Mouse (Mus musculus) C3H10T1/2 (cell line): ENCODE results near the gene Gm10447. TPM values are rescaled to one million over a fixed set of nuclear protein-coding genes. Genes with fewer than 3 reads are reported as not detected.

Source experiments
- polyA plus RNA-seq, 2 experiments: library from polyadenylated mRNA; unstranded; fragments of >200 nt; fragmentation: generic; extraction: Trizol; gene quantifications; one replicate each; pipeline ENCODE4 v1.2.1; 2012; ENCODE audit warnings: missing spikeins in 2 of 2

Gm10447 gene
- under 1 TPM; 0.01 to 0.04 TPM for polyA plus RNA-seq

DNA sequence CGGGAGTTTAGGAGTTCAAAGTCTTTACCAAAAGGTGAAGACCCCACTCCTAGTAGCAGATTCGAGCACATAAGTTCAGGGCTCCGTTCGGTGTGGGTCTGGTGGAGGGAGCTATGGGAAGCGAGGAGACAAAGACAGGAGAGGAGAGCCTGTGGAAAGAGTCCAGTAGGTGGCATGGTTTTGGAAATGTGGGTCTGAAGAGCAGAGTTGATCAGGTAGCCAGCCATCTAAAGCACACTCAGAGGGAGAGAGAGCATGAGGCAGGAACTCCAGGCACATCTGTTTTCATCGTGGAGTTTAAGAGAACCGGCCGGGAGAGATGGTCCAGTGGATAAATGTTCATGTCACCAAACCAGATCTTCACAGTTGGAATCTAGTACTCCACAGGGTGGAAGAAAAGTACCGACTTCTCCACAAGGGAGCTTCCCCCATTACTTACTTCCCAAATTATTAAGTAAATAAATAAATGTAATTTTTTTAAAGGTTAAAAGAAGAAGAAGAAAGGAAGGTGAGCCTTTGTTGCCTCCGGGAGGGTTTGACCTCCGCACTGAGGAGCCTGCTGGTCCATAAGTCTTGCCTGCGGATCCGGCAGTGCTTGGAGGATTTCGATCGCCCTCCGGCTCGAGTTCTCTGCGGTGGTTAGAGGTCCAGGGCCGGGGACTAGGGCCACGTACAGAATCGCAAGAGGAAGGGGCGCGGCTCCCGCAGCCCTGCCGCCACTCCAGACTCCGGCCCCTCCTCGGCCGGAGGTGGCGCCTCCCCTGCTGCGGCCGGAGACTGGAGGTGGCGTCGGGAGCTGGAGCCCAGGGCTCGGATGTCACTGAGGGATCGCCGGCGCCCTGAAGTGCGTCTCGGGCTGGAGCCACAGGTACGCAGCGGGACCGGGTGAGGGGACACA is at the start of gene Gm10447, which contains the start of gene Shroom1:
TSS of gene Gm10447 (minus strand) at position 637 of the 898 bp plus-strand sequence.
TSS of gene Shroom1 (plus strand) at position 732 of the 898 bp plus-strand sequence.

DNA sequence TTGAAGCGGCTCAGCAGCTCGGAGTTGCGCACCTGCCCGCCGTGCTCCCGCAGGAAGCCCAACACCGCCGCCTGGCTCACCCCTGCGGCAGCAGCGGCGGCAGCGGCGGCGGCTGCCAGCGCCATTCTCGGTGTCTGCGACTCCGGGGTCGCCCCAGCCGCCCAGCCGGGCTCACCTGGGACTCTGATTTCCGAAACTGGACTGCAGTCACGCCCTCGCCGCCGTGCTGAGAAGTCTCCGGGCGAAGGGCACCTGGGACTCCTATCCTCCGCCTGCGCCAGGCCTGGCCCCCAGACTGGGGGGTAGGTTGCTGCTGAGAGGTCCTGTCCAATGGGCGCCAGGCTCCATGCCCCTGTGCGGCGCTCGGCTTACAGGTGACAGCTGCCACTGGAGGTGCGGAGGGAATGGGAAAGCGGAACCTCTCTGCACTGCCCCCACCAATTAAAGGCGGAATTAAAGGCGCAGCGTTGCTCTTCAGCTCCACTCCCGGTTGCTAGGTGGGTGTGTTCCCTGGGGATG is 22.9 kb upstream of the Gm10447 start, which contains the start of the genes Gm9945 and Sowaha:
TSS of gene Gm9945 (plus strand) at position 384 of the 519 bp plus-strand sequence.
TSS of gene Sowaha (minus strand) at position 492 of the 519 bp plus-strand sequence.

DNA sequence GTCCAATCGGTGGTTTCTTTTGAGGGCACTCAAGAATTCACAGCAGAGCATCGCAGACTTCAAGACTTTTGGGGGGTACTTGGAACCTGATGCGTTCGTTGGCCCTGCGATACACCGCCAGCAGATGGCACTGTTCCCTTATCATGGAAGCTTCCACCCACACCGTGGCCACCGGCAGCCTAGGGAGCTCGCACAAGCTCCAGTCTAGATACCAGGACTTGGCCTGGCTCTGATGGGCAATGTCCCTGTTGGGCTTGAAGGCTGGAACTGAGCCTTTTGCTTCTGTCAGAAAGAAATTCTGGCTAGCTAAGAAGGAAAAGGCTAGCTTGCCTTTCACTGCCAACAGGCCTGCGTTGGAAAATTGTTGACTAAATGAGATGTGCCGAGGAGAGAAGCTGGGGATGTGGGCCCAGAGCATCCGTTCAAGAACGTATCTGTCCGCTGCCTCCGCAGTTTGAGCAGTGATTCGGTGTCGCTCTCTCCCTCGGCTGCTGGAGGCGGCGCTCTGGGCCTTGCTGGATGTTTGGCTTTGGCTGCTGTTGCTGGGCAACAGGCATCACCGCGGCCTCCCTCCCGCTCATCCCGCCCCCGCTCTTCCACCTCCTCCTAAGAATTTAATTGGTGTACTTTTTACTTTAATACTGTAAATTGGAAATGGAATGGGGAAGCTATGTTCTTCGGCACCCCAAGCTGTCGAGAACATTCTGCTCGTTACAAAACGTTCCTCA is 13.2 kb upstream of the Gm10447 start, which contains the start of gene Gm9837:
TSS of gene Gm9837 (minus strand) at position 512 of the 728 bp plus-strand sequence.

DNA sequence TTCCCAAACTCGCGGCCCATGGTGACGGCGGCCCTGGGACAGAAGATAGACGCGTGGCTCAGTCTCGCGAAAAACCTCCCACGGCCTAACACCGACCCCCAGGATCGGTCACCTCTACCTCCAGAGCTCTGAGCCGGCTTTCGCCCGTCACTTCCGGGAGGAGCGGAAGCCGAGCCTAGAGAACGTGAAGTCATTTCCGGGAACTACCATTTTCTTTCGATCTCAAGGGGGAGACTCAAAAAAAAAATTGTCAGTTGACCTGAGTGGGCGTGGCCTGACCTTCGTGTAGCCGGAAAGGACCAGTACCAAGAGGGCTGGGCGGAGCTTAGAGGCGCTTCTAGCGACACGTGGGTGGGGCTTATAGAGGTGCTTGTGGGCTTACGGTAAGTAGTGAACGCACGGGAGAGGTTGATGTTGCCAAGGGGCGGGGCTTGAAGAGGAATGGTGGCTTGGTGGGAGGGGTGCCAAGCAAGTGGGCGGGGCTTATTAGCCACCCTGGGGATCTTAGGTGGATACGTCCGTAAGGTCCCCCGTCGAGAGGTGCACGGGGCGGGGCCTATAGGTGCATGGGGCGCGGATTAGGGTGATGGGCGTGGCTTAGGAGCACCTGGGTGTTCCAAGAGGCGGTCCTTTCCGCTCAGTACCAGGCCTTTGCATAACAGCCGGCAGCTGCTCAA is 26.1 kb downstream of the Gm10447 start, which contains the start of the genes Uqcrq and Gdf9:
TSS of gene Uqcrq (minus strand) at position 162 of the 677 bp plus-strand sequence.
TSS of gene Gdf9 (plus strand) at position 354 of the 677 bp plus-strand sequence.

DNA sequence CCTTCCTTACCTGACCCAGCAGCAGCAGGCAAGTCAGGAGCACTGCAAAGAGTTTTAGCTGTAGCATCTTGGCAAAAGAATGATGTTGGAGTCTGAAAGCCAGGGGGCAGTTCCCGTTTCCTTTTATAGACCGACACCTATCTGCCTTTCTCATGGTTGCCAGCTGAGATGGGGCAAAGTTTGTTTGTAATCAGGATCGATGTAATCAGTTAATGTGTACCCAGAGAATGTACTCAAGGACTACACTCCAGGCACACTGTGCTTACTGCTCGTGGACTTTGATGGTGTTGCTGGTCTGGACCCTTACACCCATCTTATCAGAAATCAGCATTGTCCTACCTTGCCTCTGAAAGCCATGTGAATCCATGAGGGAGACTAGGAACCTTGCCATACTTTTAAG is 33.9 kb downstream of the Gm10447 start, which contains the start of gene Leap2:
TSS of gene Leap2 (minus strand) at position 135 of the 400 bp plus-strand sequence.

Other genes starting within 250 kb of the Gm10447 start
- 10 to 100 TPM; 15.8 to 44.3 TPM for gene Hspa4, start 156.7 kb downstream of the Gm10447 start, polyA plus RNA-seq
- 1 to 10 TPM; 1.7 to 3.0 TPM for gene Zcchc10, start 132.4 kb downstream of the Gm10447 start, polyA plus RNA-seq
- 1 to 10 TPM in 1 of 2 experiments, under 1 TPM in 1; 0.48 to 8.1 TPM for gene Aff4, start 106.3 kb downstream of the Gm10447 start, polyA plus RNA-seq
- gene Leap2, start 33.9 kb downstream of the Gm10447 start, polyA plus RNA-seq = not detected
- 100 to 1,000 TPM; 500 to 558 TPM for gene Uqcrq, start 26.3 kb downstream of the Gm10447 start, polyA plus RNA-seq
- 1 to 10 TPM in 1 of 2 experiments, under 1 TPM in 1; 0.18 to 1.4 TPM for gene Gdf9, start 26.1 kb downstream of the Gm10447 start, polyA plus RNA-seq
- gene Shroom1, start 95 bp upstream of the Gm10447 start, polyA plus RNA-seq = 1 to 10 TPM in 1 of 2 experiments, under 1 TPM in 1; 0.54 to 1.0 TPM
- not detected for gene Gm9837, start 13.4 kb upstream of the Gm10447 start, polyA plus RNA-seq
- gene Gm9945, start 23.1 kb upstream of the Gm10447 start, polyA plus RNA-seq = not detected
- not detected for gene Sowaha, start 23.2 kb upstream of the Gm10447 start, polyA plus RNA-seq
- 10 to 100 TPM; 22.0 to 78.6 TPM for gene Sept8, start 62.1 kb upstream of the Gm10447 start, polyA plus RNA-seq
- gene Kif3a, start 110.3 kb upstream of the Gm10447 start, polyA plus RNA-seq = 10 to 100 TPM in 1 of 2 experiments, 1 to 10 TPM in 1; 1.8 to 19.7 TPM
- not detected for gene Il4, start 161.6 kb upstream of the Gm10447 start, polyA plus RNA-seq
- not detected for gene Il13, start 177.6 kb upstream of the Gm10447 start, polyA plus RNA-seq